Mouse (Mus musculus): ENCODE measurements around the gene Stk38l. TPM values are rescaled to one million over a fixed set of nuclear protein-coding genes. Genes with fewer than 3 reads are reported as not detected.

Gene Stk38l
- polyA plus RNA-seq, 1 experiment = not detected

GRCm38 (mm10) chr6:146813007-146813406 is 88.2 kb downstream of the Stk38l start:
- TF ChIP-seq CTCF (IDR thresholded peaks at IDR 0.05; ENCODE audit: insufficient read depth, low read depth, low read length) (no peak), POLR2A (IDR thresholded peaks at IDR 0.05; ENCODE audit: insufficient read depth, low read depth, low read length) (no peak)
- WGBS = 90% methylated on average over 5 of the region's 5 CpGs
- no peaks in the 10 kb centered on the region for H3K4me1 ChIP-seq (ENCODE audit: control insufficient read depth, insufficient read depth, low read length)

DNA sequence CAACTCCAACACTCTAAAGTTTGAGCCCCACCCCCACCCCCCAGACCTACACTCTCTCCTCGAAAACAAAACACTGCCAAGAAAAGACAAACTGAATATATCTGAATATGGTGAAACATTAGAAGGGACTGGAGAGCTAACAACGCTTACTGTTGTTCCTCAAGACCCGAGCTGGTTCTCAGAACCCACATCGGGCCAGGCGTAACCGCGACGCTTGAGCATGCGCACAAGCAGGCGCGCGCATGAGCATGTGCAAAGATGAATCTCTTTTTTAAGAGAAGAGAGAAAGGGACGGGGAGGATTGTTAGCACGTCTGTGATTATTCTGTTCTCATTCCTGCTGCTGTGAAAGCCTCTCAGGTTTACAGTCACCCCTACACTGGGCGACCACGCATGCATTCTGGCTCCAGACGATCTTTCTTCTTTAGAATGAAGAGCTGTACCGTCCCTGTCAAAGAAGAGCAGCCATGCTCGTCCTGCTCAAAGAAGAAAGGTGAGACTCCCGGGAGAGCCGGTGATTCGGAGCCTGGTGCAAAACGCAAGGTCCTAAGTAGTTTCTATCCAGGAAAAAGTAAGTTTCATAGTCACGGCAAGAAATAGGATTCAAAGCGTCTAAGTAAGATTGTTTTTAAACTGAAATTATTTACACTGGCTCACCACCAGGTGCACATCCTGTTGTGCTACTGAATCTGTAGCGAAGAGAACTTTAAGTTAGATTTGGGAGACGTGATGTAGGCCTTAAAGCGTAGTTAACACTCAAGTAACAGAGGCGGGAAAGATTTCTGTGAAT is 95.6 kb downstream of the Stk38l start:
- Histone ChIP-seq H3K4me1 (ENCODE audit: control insufficient read depth, insufficient read depth, low read length) (no peaks in the 10 kb centered on the region), H3K4me3 (ENCODE audit: insufficient read depth, low read depth, low read length) (no peak overlapping the region), H3K27ac (ENCODE audit: insufficient read depth, low read depth, low read length) (no peak overlapping the region)
- 88% methylated on average over 29 of the region's 29 CpGs for WGBS
- TF ChIP-seq POLR2A (IDR thresholded peaks at IDR 0.05; ENCODE audit: insufficient read depth, low read depth, low read length) (no peak), CTCF (IDR thresholded peaks at IDR 0.05; ENCODE audit: insufficient read depth, low read depth, low read length) (no peak)

More at GRCm38 (mm10) chr6:146813007-146813406, 88.2 kb downstream of the Stk38l start:
- Histone ChIP-seq H3K27ac (ENCODE audit: insufficient read depth, low read depth, low read length) (no peak overlapping the region), H3K4me3 (ENCODE audit: insufficient read depth, low read depth, low read length) (no peak overlapping the region)

DNA sequence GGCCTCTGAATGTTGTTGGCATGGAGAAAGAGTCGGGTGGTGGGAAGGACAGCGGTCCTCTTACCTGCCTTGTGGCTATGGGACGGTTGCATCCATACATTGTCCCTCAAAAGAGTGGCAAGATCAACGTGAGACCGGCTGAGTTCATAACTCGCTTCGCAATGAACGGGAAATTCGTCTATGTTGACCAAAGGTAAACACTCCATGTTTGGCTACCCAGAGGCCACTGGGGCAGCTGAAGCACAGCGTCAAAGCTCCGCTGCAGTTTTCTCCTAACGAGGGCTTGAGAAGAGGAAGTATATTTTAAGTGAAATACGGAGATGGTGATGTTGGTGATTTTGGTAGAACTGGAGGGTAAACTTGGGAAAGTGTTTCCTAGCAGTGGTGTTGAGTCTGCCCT is 97.2 kb downstream of the Stk38l start:
- WGBS = 95% methylated on average over 13 of the region's 13 CpGs
- Histone ChIP-seq H3K27ac (ENCODE audit: insufficient read depth, low read depth, low read length) (no peak overlapping the region), H3K4me3 (ENCODE audit: insufficient read depth, low read depth, low read length) (no peak overlapping the region), H3K4me1 (ENCODE audit: control insufficient read depth, insufficient read depth, low read length) (no peaks in the 10 kb centered on the region)
- TF ChIP-seq CTCF (IDR thresholded peaks at IDR 0.05; ENCODE audit: insufficient read depth, low read depth, low read length) (no peak), POLR2A (IDR thresholded peaks at IDR 0.05; ENCODE audit: insufficient read depth, low read depth, low read length) (no peak)

GRCm38 (mm10) chr6:146824727-146825486 is 100.1 kb downstream of the Stk38l start:
- 33% methylated on average over 16 of the region's 16 CpGs for WGBS
- no peak for TF ChIP-seq POLR2A (IDR thresholded peaks at IDR 0.05; ENCODE audit: insufficient read depth, low read depth, low read length)
- peak; percentile 79 for TF ChIP-seq CTCF (IDR thresholded peaks at IDR 0.05; ENCODE audit: insufficient read depth, low read depth, low read length)
- H3K4me3 ChIP-seq (ENCODE audit: insufficient read depth, low read depth, low read length) = no peak overlapping the region

GRCm38 (mm10) chr6:146825487-146825773 is 100.6 kb downstream of the Stk38l start:
- Histone ChIP-seq H3K4me1 (ENCODE audit: control insufficient read depth, insufficient read depth, low read length) (no peaks in the 10 kb centered on the region), H3K4me3 (ENCODE audit: insufficient read depth, low read depth, low read length) (no peak overlapping the region), H3K27ac (ENCODE audit: insufficient read depth, low read depth, low read length) (no peak overlapping the region)
- TF ChIP-seq CTCF (IDR thresholded peaks at IDR 0.05; ENCODE audit: insufficient read depth, low read depth, low read length) (no peak), POLR2A (IDR thresholded peaks at IDR 0.05; ENCODE audit: insufficient read depth, low read depth, low read length) (no peak)
- WGBS = 63% methylated on average over 1 of the region's 1 CpGs

More at GRCm38 (mm10) chr6:146824727-146825486, 100.1 kb downstream of the Stk38l start:
- Histone ChIP-seq H3K4me1 (ENCODE audit: control insufficient read depth, insufficient read depth, low read length) (no peaks in the 10 kb centered on the region), H3K27ac (ENCODE audit: insufficient read depth, low read depth, low read length) (no peak overlapping the region)

Other genes starting within 250 kb of the Stk38l start
- gene Itpr2, start 222.8 kb upstream of the Stk38l start, polyA plus RNA-seq (2012; ENCODE audit: insufficient read depth, insufficient read length, low replicate concordance, missing spikeins) = 80.2 TPM in 1 of 2 replicates, not detected in the other
- gene Fgfr1op2, start 147.8 kb upstream of the Stk38l start, polyA plus RNA-seq (2012; ENCODE audit: insufficient read depth, insufficient read length, low replicate concordance, missing spikeins) = 217 TPM in 1 of 2 replicates, not detected in the other
- 567 TPM in 1 of 2 replicates, not detected in the other for gene Ints13, start 147.2 kb upstream of the Stk38l start, polyA plus RNA-seq (2012; ENCODE audit: insufficient read depth, insufficient read length, low replicate concordance, missing spikeins)
- not detected in 2 replicates for gene Med21, start 82.4 kb upstream of the Stk38l start, polyA plus RNA-seq (2012; ENCODE audit: insufficient read depth, insufficient read length, low replicate concordance, missing spikeins)
- gene Tm7sf3, start 82.2 kb upstream of the Stk38l start, polyA plus RNA-seq (2012; ENCODE audit: insufficient read depth, insufficient read length, low replicate concordance, missing spikeins) = not detected in 2 replicates
- not detected in 2 replicates for gene Arntl2, start 71.1 kb downstream of the Stk38l start, polyA plus RNA-seq (2012; ENCODE audit: insufficient read depth, insufficient read length, low replicate concordance, missing spikeins)
- gene Smco2, start 125.1 kb downstream of the Stk38l start, polyA plus RNA-seq (2012; ENCODE audit: insufficient read depth, insufficient read length, low replicate concordance, missing spikeins) = not detected in 2 replicates
- gene Ppfibp1, start 163.5 kb downstream of the Stk38l start, polyA plus RNA-seq (2012; ENCODE audit: insufficient read depth, insufficient read length, low replicate concordance, missing spikeins) = not detected in 2 replicates
- gene 1700034J05Rik, start 229.4 kb downstream of the Stk38l start, polyA plus RNA-seq (2012; ENCODE audit: insufficient read depth, insufficient read length, low replicate concordance, missing spikeins) = not detected in 2 replicates

All from olfactory bulb, adult 2 months (tissue).